8 mouse cellular contexts compared by ENCODE assay signal in the genomic region with DNA sequence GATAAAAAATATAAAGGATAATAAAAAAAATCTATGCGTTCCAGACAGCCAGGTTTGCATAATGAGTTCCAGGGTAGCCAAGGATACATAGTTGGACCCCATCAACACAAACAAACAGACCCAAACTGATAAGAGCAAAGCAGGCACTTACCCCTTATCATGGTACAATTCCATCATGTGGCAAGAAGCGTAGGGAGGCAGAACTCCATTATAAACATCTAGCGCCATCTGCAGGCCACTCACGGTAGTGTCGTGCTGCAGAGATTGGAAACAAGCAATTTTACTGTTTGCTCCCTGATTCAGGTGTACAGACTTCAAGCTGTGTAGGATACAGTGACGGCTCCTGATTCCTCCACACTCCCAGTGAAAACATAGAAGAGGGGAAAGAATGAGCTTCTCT. TPM values are rescaled to one million over a fixed set of nuclear protein-coding genes. Genes with fewer than 3 reads are reported as not detected.
A peak's percentile ranks its signal among the peaks of the same experiment; 100 is the strongest.
DNase-seq lines count a peak whose midpoint lies in the region; ATAC-seq and TF ChIP-seq lines count a peak whose summit lies in the region.

No protein-coding gene starts in this region.

- no peak overlapping the region for H3K4me2 ChIP-seq in neural tube, embryonic 15.5 days
- no peak overlapping the region for H3K4me2 ChIP-seq in liver, postnatal 0 days (ENCODE audit: low read depth, low read length)

- no peak for TF ChIP-seq EP300 in liver, postnatal 0 days (IDR thresholded peaks at IDR 0.05; ENCODE audit: low read depth)

- H3K4me1 ChIP-seq in neural tube, embryonic 15.5 days = no peaks in the 10 kb centered on the region
- H3K4me1 ChIP-seq in liver, postnatal 0 days (ENCODE audit: insufficient read depth) = peaks cover 5% of the 10 kb centered on the region

- no peaks in the 10 kb centered on the region for H3K36me3 ChIP-seq in neural tube, embryonic 15.5 days
- H3K36me3 ChIP-seq in liver, postnatal 0 days (replicated peaks; ENCODE audit: insufficient read depth, low read length) = no peaks in the 10 kb centered on the region

- WGBS in neural tube, embryonic 15.5 days = 14% methylated on average over 6 of the region's 6 CpGs
- 16% methylated on average over 6 of the region's 6 CpGs for WGBS in liver, postnatal 0 days (ENCODE audit: insufficient replicate concordance)

- no peak overlapping the region for H3K9ac ChIP-seq in neural tube, embryonic 15.5 days (replicated peaks)
- H3K9ac ChIP-seq in liver, postnatal 0 days (replicated peaks) = no peak overlapping the region

- DNase-seq in neural tube, embryonic 10.5 days (ENCODE audit: extremely low spot score, low spot score) = peak; percentile 84
- DNase-seq in c-Kit-positive CD71-negative TER-119-negative erythroid progenitor cells, embryonic 14.5 days (ENCODE audit: low read depth) = peak; percentile 62
- DNase-seq in frontal cortex, adult 2 months (ENCODE audit: extremely low spot score in 1 of 2, low spot score in 1 of 2) = peak; percentile 37 to 91
- DNase-seq in kidney, postnatal 25 days = peak; percentile 71 to 88
- peak; percentile 82 for DNase-seq in liver, postnatal 0 days
- DNase-seq in right cerebral cortex, postnatal 14 days = peak; percentile 76
- peak; percentile 69 for DNase-seq in urinary bladder, postnatal 25 days (ENCODE audit: low spot score)

- no peak for ATAC-seq in neural tube, embryonic 15.5 days (ENCODE audit: low FRiP score)
- ATAC-seq in liver, postnatal 0 days = peak; percentile 33; the same call in 1 of the 2 replicates

- no peak overlapping the region for H3K27ac ChIP-seq in neural tube, embryonic 15.5 days (replicated peaks)
- no peak overlapping the region for H3K27ac ChIP-seq in liver, postnatal 0 days (ENCODE audit: low read depth)

- no peaks in the 10 kb centered on the region for H3K27me3 ChIP-seq in neural tube, embryonic 15.5 days (replicated peaks)
- H3K27me3 ChIP-seq in liver, postnatal 0 days (ENCODE audit: insufficient read depth, low read length) = no peaks in the 10 kb centered on the region

- peak; percentile 96 for TF ChIP-seq CTCF in liver, postnatal 0 days (IDR thresholded peaks at IDR 0.05; ENCODE audit: low read depth)

- no peaks in the 10 kb centered on the region for H3K9me3 ChIP-seq in neural tube, embryonic 15.5 days (replicated peaks)
- no peaks in the 10 kb centered on the region for H3K9me3 ChIP-seq in liver, postnatal 0 days (ENCODE audit: low read length)

- no peak overlapping the region for H3K4me3 ChIP-seq in neural tube, embryonic 15.5 days (replicated peaks)
- H3K4me3 ChIP-seq in liver, postnatal 0 days (ENCODE audit: low read depth, low read length) = no peak overlapping the region

RNA-seq across cellular contexts. Expression of a gene that starts 30.8 kb away (rescaled TPM):
- 0.97 and 1.4 TPM in 2 replicates for polyA plus RNA-seq in neural tube, embryonic 15.5 days (2015; fragmentation: Nextera tagmentation; extraction: Ambion mirVana)
- polyA plus RNA-seq in frontal cortex, adult 2 months (2012; rRNA removed) = 0.13 and 0.14 TPM in 2 replicates
- 0.57 and 0.79 TPM in 2 replicates for polyA plus RNA-seq in liver, postnatal 0 days (2015; fragmentation: Nextera tagmentation; extraction: Ambion mirVana)

RNA-seq across cellular contexts. Expression of a gene that starts 44.0 kb away (rescaled TPM):
- 18.8 and 19.3 TPM in 2 replicates for polyA plus RNA-seq in neural tube, embryonic 15.5 days (2015; fragmentation: Nextera tagmentation; extraction: Ambion mirVana)
- 66.2 and 79.7 TPM in 2 replicates for polyA plus RNA-seq in frontal cortex, adult 2 months (2012; rRNA removed)
- polyA plus RNA-seq in liver, postnatal 0 days (2015; fragmentation: Nextera tagmentation; extraction: Ambion mirVana) = 5.4 and 5.8 TPM in 2 replicates
